Mouse (Mus musculus) heart, embryonic 13.5 days (tissue): Measurements from ENCODE around the gene Myo1g. TPM values are rescaled to one million over a fixed set of nuclear protein-coding genes. Genes with fewer than 3 reads are reported as not detected.

Experiments
- ATAC-seq: fragments of 200-750 bp; cut with Nextera tagmentation; 2 replicates; pipeline ENCODE4 v1.8.0; 2017; ENCODE audit warnings: moderate TSS enrichment; ENCODE audit not compliant: insufficient number of reproducible peaks, low FRiP score, low TSS enrichment; ENCODE audit errors: extremely low read depth
- H3K27ac ChIP-seq: fragments of 300-500 bp; sonication (generic); replicated peaks from 2 replicates; pipeline ENCODE4 v1.5.1; 2015; ENCODE audit warnings: moderate library complexity, mild to moderate bottlenecking, inconsistent platforms
- H3K27me3 ChIP-seq: fragments of 300-500 bp; sonication (generic); replicated peaks from 2 replicates; pipeline ENCODE4 v1.6.1; 2015; ENCODE audit warnings: mild to moderate bottlenecking, inconsistent platforms
- H3K36me3 ChIP-seq: fragments of 300-500 bp; sonication (generic); 2 replicates; pipeline ENCODE4 v1.6.1; 2015; ENCODE audit warnings: mild to moderate bottlenecking, inconsistent platforms
- H3K4me1 ChIP-seq: fragments of 300-500 bp; sonication (generic); 2 replicates; pipeline ENCODE4 v1.6.1; 2015; ENCODE audit warnings: inconsistent platforms
- H3K4me2 ChIP-seq: fragments of 300-500 bp; sonication (generic); 2 replicates; pipeline ENCODE4 v1.6.1; 2015; ENCODE audit warnings: inconsistent platforms, mild to moderate bottlenecking, moderate library complexity
- H3K4me3 ChIP-seq: fragments of 300-500 bp; sonication (generic); 2 replicates; pipeline ENCODE4 v1.5.1; 2015; ENCODE audit warnings: moderate library complexity, mild to moderate bottlenecking, inconsistent platforms
- H3K9ac ChIP-seq: fragments of 300-500 bp; sonication (generic); 2 replicates; pipeline ENCODE4 v1.6.1; 2015; ENCODE audit warnings: inconsistent platforms, mild to moderate bottlenecking, moderate library complexity
- H3K9me3 ChIP-seq: fragments of 300-500 bp; sonication (generic); 2 replicates; pipeline ENCODE4 v1.6.1; 2016; ENCODE audit warnings: inconsistent platforms
- WGBS: fragments of 180-500 bp; shearing (Covaris S2); methylation state at CpG from one replicate; pipeline ENCODE4 v1.1.7; 2015; ENCODE audit warnings: mixed read lengths; 5-methylcytosine and 5-hydroxymethylcytosine counted together
- polyA plus RNA-seq: library from polyadenylated mRNA; unstranded; fragments of >200 nt; fragmentation: Nextera tagmentation; extraction: Ambion mirVana; gene quantifications from 2 replicates; pipeline ENCODE4 v1.2.1, GENCODE M21; 2015

Gene Myo1g
- polyA plus RNA-seq, 1 experiment from 2014 or later, result 0.98 TPM

DNA sequence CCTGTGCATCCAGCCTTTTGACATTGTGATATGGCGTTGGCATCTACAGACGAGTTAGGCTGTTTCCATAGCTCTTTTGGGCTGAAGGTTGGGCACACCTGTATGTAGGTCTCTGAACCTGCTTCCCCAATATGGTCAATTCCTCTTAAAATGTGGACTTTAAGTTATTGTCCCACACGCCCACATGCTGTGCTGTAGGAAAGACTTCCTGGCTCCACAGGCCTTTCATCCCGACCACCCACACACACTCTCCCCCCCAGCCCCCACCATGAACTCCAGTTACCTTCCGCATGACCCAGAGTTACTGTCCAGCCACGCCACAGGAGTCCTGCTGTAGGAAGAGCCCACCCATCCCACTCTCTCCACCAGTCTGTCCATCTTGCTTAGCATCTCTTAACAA is 33.8 kb downstream of the Myo1g start:
- Histone ChIP-seq H3K4me1 (peaks cover 19% of the 10 kb centered on the region; the same call in 1 of the 2 replicates), H3K27ac (peak overlapping the region; percentile 28; the same call in 1 of the 2 replicates), H3K4me2 (no peak overlapping the region), H3K27me3 (no peaks in the 10 kb centered on the region), H3K36me3 (no peaks in the 10 kb centered on the region), H3K9me3 (no peaks in the 10 kb centered on the region), H3K4me3 (no peak overlapping the region), H3K9ac (no peak overlapping the region)
- 60% methylated on average over 6 of the region's 6 CpGs for WGBS
- ATAC-seq, result no peak

- Histone ChIP-seq H3K4me1 (peaks cover 19% of the 10 kb centered on the region; the same call in 1 of the 2 replicates), H3K4me3 (no peak overlapping the region), H3K27me3 (no peaks in the 10 kb centered on the region), H3K36me3 (no peaks in the 10 kb centered on the region), H3K4me2 (no peak overlapping the region), H3K9ac (no peak overlapping the region), H3K27ac (no peak overlapping the region), H3K9me3 (no peaks in the 10 kb centered on the region)
- WGBS, result 53% methylated on average over 3 of the region's 3 CpGs
- no peak for ATAC-seq
Observed at GRCm38 (mm10) chr11:6484244-6484959, 36.4 kb downstream of the Myo1g start.

GRCm38 (mm10) chr11:6483103-6483502 is 37.7 kb downstream of the Myo1g start:
- H3K36me3 ChIP-seq, result no peaks in the 10 kb centered on the region
- no peak overlapping the region for H3K27ac ChIP-seq
- H3K27me3 ChIP-seq, result no peaks in the 10 kb centered on the region
- H3K4me2 ChIP-seq, result no peak overlapping the region
- H3K9ac ChIP-seq, result no peak overlapping the region
- H3K4me1 ChIP-seq, result peaks cover 19% of the 10 kb centered on the region; the same call in 1 of the 2 replicates
- no peak for ATAC-seq
- H3K4me3 ChIP-seq, result no peak overlapping the region
- WGBS, result 43% methylated on average over 2 of the region's 2 CpGs
- H3K9me3 ChIP-seq, result no peaks in the 10 kb centered on the region

DNA sequence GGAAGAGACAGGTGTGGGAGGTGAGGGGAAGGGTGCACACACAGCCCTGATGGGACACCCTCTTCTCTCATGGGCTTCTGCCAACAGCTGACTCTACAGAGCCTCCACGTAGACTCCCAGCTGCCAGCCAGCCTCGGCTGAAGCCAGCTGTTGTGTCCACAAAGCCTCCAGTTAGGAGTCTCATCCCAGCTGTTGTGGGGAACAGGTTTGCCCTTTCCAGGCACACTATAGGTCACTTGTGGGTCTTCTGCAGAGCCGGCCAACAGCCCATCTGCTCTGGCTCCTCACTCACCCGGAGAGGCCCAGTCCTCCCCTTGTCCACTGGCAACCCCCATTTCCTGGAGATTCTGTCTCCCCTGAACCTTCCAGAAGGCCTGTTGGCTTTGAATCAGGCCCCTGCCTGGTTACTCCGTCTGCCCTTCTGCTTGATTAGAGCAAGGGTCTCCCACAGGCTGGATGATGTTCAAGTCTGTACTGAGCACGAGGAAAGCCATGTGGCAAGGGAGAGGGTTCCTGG is 39.0 kb downstream of the Myo1g start:
- H3K27ac ChIP-seq, result no peak overlapping the region
- no peaks in the 10 kb centered on the region for H3K27me3 ChIP-seq
- no peak for ATAC-seq
- H3K36me3 ChIP-seq, result no peaks in the 10 kb centered on the region
- 51% methylated on average over 6 of the region's 6 CpGs for WGBS
- 0 out of 2 replicates have a peak, but pooled peaks cover 10% of the 10 kb centered on the region for H3K4me1 ChIP-seq
- no peak overlapping the region for H3K9ac ChIP-seq
- H3K4me2 ChIP-seq, result no peak overlapping the region
- H3K4me3 ChIP-seq, result no peak overlapping the region
- H3K9me3 ChIP-seq, result no peaks in the 10 kb centered on the region

DNA sequence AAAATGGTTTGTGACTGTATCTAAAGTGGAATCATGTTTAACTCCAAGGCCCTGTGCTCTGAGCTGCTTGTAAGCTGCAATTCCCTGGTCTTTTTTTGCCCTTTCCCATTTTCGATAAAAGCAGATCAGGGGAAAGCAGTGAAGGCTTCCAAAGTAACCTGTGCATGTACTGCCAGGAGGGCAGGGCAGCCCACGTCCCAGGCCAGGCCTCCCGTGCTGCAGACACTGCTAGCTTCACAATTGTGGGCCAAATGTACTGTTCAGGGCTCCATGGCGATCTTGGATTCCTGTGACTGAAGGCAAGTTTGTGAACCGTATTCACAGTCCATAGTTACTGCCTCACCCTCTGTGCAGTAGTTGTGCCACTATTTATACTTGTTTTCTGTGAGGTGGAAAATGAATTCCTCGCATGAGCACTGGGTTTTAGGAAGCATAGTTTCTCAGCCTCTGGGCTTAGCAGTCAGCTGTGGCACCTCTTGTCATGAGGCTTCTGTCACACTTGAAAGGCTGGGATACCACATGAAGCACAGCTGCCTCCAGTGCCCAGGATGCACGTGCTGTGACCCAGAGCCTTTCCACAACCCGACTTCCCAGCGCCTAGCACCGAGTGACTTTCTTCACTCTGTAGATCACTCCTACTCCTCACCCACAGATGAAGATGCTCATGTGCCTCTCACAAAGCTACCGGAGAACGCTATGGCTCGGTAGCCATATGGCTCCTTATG is 39.9 kb downstream of the Myo1g start:
- Histone ChIP-seq H3K9me3 (no peaks in the 10 kb centered on the region), H3K27ac (no peak overlapping the region)
- no peak for ATAC-seq

GRCm38 (mm10) chr11:6480191-6480590 is 40.6 kb downstream of the Myo1g start:
- H3K4me1 ChIP-seq, result 0 out of 2 replicates have a peak, but pooled peaks cover 7% of the 10 kb centered on the region
- H3K27ac ChIP-seq, result no peak overlapping the region
- H3K36me3 ChIP-seq, result no peaks in the 10 kb centered on the region
- no peak overlapping the region for H3K4me3 ChIP-seq
- H3K4me2 ChIP-seq, result no peak overlapping the region
- H3K27me3 ChIP-seq, result no peaks in the 10 kb centered on the region
- 62% methylated on average over 7 of the region's 7 CpGs for WGBS
- ATAC-seq, result no peak
- no peak overlapping the region for H3K9ac ChIP-seq
- H3K9me3 ChIP-seq, result no peaks in the 10 kb centered on the region

More for the DNA sequence above, 39.9 kb downstream of the Myo1g start:
- Histone ChIP-seq H3K36me3 (no peaks in the 10 kb centered on the region), H3K4me1 (0 out of 2 replicates have a peak, but pooled peaks cover 10% of the 10 kb centered on the region), H3K4me3 (no peak overlapping the region), H3K9ac (no peak overlapping the region), H3K27me3 (no peaks in the 10 kb centered on the region), H3K4me2 (no peak overlapping the region)
- 76% methylated on average over 13 of the region's 13 CpGs for WGBS

DNA sequence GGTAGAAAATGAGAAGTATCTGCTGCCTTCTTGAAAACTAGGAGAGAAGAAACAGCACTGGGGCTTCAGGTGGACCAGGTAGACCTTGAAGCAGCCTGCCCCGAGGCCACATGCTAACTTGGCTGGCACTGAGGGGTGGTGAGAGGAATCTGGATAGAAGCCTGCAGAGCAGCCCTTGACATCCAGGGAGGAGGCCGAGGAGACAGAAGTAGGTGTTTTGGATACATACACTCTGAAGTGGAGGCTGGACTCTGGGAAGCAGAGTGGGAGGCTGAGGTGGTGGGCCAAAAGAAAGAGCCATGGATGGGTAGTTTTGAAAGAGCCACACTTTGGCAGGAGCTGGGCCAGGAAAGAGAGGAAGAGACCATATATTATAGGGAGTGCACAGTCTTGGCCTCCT is 41.5 kb downstream of the Myo1g start:
- Histone ChIP-seq H3K27me3 (no peaks in the 10 kb centered on the region), H3K36me3 (no peaks in the 10 kb centered on the region), H3K4me3 (no peak overlapping the region), H3K27ac (no peak overlapping the region), H3K4me2 (no peak overlapping the region), H3K4me1 (peaks cover 9% of the 10 kb centered on the region), H3K9ac (no peak overlapping the region), H3K9me3 (no peaks in the 10 kb centered on the region)
- no peak for ATAC-seq
- 66% methylated on average over 2 of the region's 2 CpGs for WGBS

DNA sequence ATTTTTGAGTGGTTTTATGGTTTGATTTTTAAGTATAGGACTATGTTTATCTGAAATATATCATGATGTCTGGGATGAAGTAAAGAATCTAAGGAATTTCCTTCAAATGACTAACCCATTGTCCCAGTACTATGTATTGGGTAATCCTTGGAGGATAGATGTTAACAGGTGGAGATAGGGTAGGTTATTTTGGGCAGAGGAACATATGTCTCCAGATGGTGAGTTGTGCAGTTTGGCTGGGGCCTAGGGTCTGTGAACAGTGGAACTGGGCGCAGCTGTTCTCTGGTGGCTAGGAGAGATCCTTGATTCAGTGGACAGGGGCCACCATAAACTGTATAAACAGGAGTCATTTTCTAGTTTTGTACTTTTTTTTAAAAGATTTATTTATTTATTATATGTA is 43.4 kb downstream of the Myo1g start:
- H3K27ac ChIP-seq, result no peak overlapping the region
- ATAC-seq, result no peak
- H3K9me3 ChIP-seq, result no peaks in the 10 kb centered on the region
- no peak overlapping the region for H3K4me2 ChIP-seq
- H3K9ac ChIP-seq, result no peak overlapping the region
- no peaks in the 10 kb centered on the region for H3K27me3 ChIP-seq
- H3K36me3 ChIP-seq, result 0 out of 2 replicates have a peak, but pooled peaks cover 6% of the 10 kb centered on the region
- peaks cover 17% of the 10 kb centered on the region for H3K4me1 ChIP-seq
- no peak overlapping the region for H3K4me3 ChIP-seq
- WGBS, result 85% methylated on average over 1 of the region's 1 CpGs

GRCm38 (mm10) chr11:6476876-6477275 is 43.9 kb downstream of the Myo1g start:
- no peak for ATAC-seq
- Histone ChIP-seq H3K9ac (no peak overlapping the region), H3K4me2 (peak overlapping the region; percentile 84; the same call in 1 of the 2 replicates), H3K4me1 (peaks cover 20% of the 10 kb centered on the region), H3K4me3 (no peak overlapping the region), H3K36me3 (0 out of 2 replicates have a peak, but pooled peaks cover 6% of the 10 kb centered on the region), H3K27me3 (no peaks in the 10 kb centered on the region), H3K27ac (no peak overlapping the region), H3K9me3 (no peaks in the 10 kb centered on the region)
- 73% methylated on average over 6 of the region's 6 CpGs for WGBS

GRCm38 (mm10) chr11:6475867-6476484 is 44.8 kb downstream of the Myo1g start, which contains the start of gene Purb:
Purb (minus strand) TSS chr11:6475917.
- Histone ChIP-seq H3K9ac (peak within 1 kb of the TSS; percentile 100), H3K27me3 (no peaks in the 10 kb centered on the region), H3K4me1 (peaks cover 27% of the 10 kb centered on the region), H3K27ac (peak within 1 kb of the TSS; percentile 97), H3K36me3 (peaks cover 10% of the 10 kb centered on the region), H3K4me2 (peak within 1 kb of the TSS; percentile 95), H3K9me3 (no peaks in the 10 kb centered on the region), H3K4me3 (peak within 1 kb of the TSS; percentile 89)
- ATAC-seq, result peak; percentile 92
- under 1% methylated on average over 40 of the region's 76 CpGs for WGBS
